Mouse (Mus musculus): ENCODE measurements at regions not wholly inside any gene's neighbourhood (a gene's known extent, or its start where the extent isn't known, plus 50 kb on each side); places are given as distances from the start of the nearest gene placed in this dataset.
"Not testable (repeated sequence)": the region's sequence is repeated elsewhere in the genome, so short reads cannot be mapped to it uniquely, and the experiment has no call there.

DNA sequence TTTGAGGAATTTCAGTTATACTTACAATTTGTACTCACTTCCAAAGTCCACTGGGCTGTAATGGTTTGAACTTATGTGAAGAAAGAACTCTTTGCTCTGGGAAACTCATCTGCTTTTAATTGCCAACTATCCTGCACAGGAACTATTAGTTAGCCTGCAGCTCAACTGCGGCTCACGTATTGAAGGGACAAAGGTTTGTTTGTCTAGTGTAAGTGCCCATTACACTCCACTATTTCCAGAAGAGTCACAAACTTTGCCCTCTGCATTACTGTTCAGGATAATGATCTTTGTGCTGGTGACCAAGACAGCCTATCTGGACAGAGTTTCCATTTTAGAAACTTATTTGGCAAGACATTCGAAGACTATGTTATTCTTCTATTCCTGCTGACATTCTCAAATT is 74.5 kb downstream of the Slc10a2 start:
- peak; percentile 11 for DNase-seq

DNA sequence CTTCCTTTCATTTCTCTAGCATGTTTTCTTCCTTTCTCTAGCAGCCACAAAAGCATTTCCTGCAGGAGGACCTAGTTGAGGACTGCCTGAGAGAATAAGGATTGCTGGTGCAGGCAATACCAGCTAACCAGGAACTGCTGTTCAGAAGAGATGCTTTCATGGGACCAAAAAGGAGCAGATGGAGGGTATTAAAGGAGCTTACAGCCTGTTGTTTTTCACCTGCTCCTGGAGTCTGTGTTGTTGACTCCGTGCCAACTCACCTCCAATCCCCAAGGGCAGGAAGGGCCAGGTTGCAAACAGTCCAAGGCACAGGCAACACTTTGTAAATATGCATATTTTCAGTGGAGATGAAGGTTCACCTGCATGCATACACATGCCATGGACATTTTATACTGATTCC is 92.8 kb downstream of the Slc10a2 start:
- DNase-seq = peak; percentile 33

DNA sequence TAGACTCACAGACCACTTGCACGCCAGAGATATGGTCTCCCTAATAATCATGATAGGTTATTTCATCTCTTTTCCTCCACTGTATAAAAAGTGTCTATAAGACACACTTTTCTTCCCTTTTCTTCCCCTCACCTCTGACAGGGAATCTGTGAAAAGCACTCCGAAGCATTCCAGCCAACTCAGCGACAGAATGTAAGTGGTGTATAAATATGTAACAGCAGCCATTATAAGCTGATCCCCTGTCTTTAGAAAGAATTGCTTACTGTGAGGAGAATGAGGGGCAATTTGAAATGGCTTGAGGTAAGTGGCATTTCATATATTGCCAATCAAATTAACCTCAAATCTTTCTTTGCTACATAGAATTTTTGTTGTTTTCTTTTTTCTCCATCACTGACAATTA is 93.4 kb downstream of the Slc10a2 start:
- no peak for DNase-seq

DNA sequence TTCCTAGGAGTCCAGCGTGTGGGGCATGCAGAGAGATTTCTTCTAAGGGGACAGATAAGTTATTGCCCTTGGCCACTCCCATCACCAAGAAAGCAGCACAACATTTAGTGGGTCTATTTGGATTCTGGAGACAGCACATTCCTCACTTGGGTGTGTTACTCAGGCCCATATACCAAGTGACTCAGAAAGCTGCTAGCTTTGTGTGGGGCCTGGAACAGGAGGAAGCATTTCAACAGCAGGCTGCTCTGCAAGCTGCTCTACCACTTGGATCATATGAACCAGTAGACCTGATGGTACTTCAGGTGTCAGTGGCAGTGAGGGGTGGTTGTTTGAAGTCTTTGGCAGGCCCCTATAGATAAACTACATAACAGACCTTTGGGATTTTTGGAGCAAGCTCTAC is 101.8 kb downstream of the Slc10a2 start:
- not testable (repeated sequence) for DNase-seq
